Mouse (Mus musculus) neural tube, embryonic 11.5 days (tissue): ENCODE data around the gene Cipc. TPM values are rescaled to one million over a fixed set of nuclear protein-coding genes. Genes with fewer than 3 reads are reported as not detected.

Experiments
- ATAC-seq: fragments of 200-750 bp; cut with Nextera tagmentation; 2 replicates; pipeline ENCODE4 v1.8.0; 2017; ENCODE audit warnings: moderate number of reproducible peaks, mild to moderate bottlenecking, moderate TSS enrichment, moderate library complexity; ENCODE audit not compliant: insufficient read depth, low FRiP score, low TSS enrichment
- DNase-seq: peaks from one replicate; pipeline ENCODE4 v3.0.0-alpha.2; 2015; ENCODE audit warnings: low spot score
- H3K27ac ChIP-seq: fragments of 300-500 bp; sonication (generic); 2 replicates; pipeline ENCODE4 v1.5.1; 2014; ENCODE audit warnings: low read depth, mild to moderate bottlenecking, low read length
- H3K27me3 ChIP-seq: fragments of 300-500 bp; sonication (generic); 2 replicates; pipeline ENCODE4 v1.6.1; 2014; ENCODE audit warnings: mild to moderate bottlenecking, low read length, mixed read lengths; ENCODE audit not compliant: control insufficient read depth, insufficient read depth
- H3K36me3 ChIP-seq: fragments of 300-500 bp; sonication (generic); 2 replicates; pipeline ENCODE4 v1.6.1; 2014; ENCODE audit warnings: mild to moderate bottlenecking, low read length, moderate library complexity, mixed read lengths; ENCODE audit not compliant: control insufficient read depth, insufficient read depth
- H3K4me1 ChIP-seq: fragments of 300-500 bp; sonication (generic); 2 replicates; pipeline ENCODE4 v1.6.1; 2014; ENCODE audit warnings: low read length, mixed read lengths; ENCODE audit not compliant: control insufficient read depth, insufficient read depth
- H3K4me2 ChIP-seq: fragments of 300-500 bp; sonication (generic); 2 replicates; pipeline ENCODE4 v1.6.1; 2014; ENCODE audit warnings: low read depth, mild to moderate bottlenecking, moderate library complexity
- H3K4me3 ChIP-seq: fragments of 300-500 bp; sonication (generic); 2 replicates; pipeline ENCODE4 v1.5.1; 2014; ENCODE audit warnings: low read depth, low read length
- H3K9ac ChIP-seq: fragments of 300-500 bp; sonication (generic); 2 replicates; pipeline ENCODE4 v1.6.1; 2014; ENCODE audit warnings: mild to moderate bottlenecking, low read length
- H3K9me3 ChIP-seq: fragments of 300-500 bp; sonication (generic); 2 replicates; pipeline ENCODE4 v1.6.1; 2016; ENCODE audit warnings: low read length; ENCODE audit not compliant: control insufficient read depth
- WGBS: fragments of 180-500 bp; shearing (Covaris S2); extraction: QIAGEN DNeasy Blood & Tissue Kit; methylation state at CpG from one replicate; pipeline ENCODE4 v1.1.7; 2014; 5-methylcytosine and 5-hydroxymethylcytosine counted together
- polyA plus RNA-seq: library from polyadenylated mRNA; unstranded; fragments of >200 nt; fragmentation: Nextera tagmentation; extraction: Ambion mirVana; gene quantifications from 2 replicates; pipeline ENCODE4 v1.2.1, GENCODE M21; 2014

The Cipc gene
- polyA plus RNA-seq, 1 experiment from 2014 or later = 40.1 TPM

- Histone ChIP-seq H3K9me3 (no peaks in the 10 kb centered on the region), H3K4me1 (0 out of 2 replicates have a peak, but pooled peaks cover 4% of the 10 kb centered on the region), H3K4me2 (no peak overlapping the region), H3K27me3 (no peaks in the 10 kb centered on the region), H3K9ac (no peak overlapping the region), H3K36me3 (no peaks in the 10 kb centered on the region), H3K27ac (no peak overlapping the region), H3K4me3 (no peak overlapping the region)
- ATAC-seq (peak; percentile 60; the same call in 1 of the 2 replicates), DNase-seq (peak; percentile 77)
- 6% methylated on average over 5 of the region's 5 CpGs for WGBS
Observed at GRCm38 (mm10) chr12:86923837-86924236, 23.0 kb upstream of the Cipc start.

GRCm38 (mm10) chr12:86930934-86931729 is 15.7 kb upstream of the Cipc start:
- Histone ChIP-seq H3K4me1 (peaks cover 8% of the 10 kb centered on the region; the same call in 1 of the 2 replicates), H3K36me3 (no peaks in the 10 kb centered on the region), H3K4me2 (no peak overlapping the region), H3K27me3 (no peaks in the 10 kb centered on the region), H3K4me3 (no peak overlapping the region), H3K9me3 (no peaks in the 10 kb centered on the region), H3K27ac (no peak overlapping the region), H3K9ac (no peak overlapping the region)
- 73% methylated on average over 6 of the region's 6 CpGs for WGBS
- ATAC-seq (no peak), DNase-seq (no peak)

GRCm38 (mm10) chr12:86931919-86932574 is 14.8 kb upstream of the Cipc start:
- 18% methylated on average over 7 of the region's 7 CpGs for WGBS
- H3K9me3 ChIP-seq = no peaks in the 10 kb centered on the region
- H3K4me2 ChIP-seq = no peak overlapping the region
- H3K4me3 ChIP-seq = no peak overlapping the region
- H3K27me3 ChIP-seq = no peaks in the 10 kb centered on the region
- H3K4me1 ChIP-seq = peaks cover 8% of the 10 kb centered on the region; the same call in 1 of the 2 replicates
- no peak for ATAC-seq
- no peak for DNase-seq
- no peak overlapping the region for H3K27ac ChIP-seq
- no peak overlapping the region for H3K9ac ChIP-seq
- H3K36me3 ChIP-seq = no peaks in the 10 kb centered on the region

- Histone ChIP-seq H3K4me2 (no peak overlapping the region), H3K27me3 (no peaks in the 10 kb centered on the region), H3K4me3 (no peak overlapping the region), H3K36me3 (no peaks in the 10 kb centered on the region), H3K9me3 (no peaks in the 10 kb centered on the region), H3K9ac (no peak overlapping the region), H3K27ac (no peak overlapping the region), H3K4me1 (peaks cover 8% of the 10 kb centered on the region; the same call in 1 of the 2 replicates)
- ATAC-seq (no peak), DNase-seq (peak; percentile 35)
- WGBS = 12% methylated on average over 6 of the region's 6 CpGs
Observed at GRCm38 (mm10) chr12:86932575-86932952, 14.3 kb upstream of the Cipc start.

- no peak overlapping the region for H3K27ac ChIP-seq
- ATAC-seq (no peak), DNase-seq (no peak)
- H3K36me3 ChIP-seq = no peaks in the 10 kb centered on the region
- no peaks in the 10 kb centered on the region for H3K27me3 ChIP-seq
- no peaks in the 10 kb centered on the region for H3K9me3 ChIP-seq
- H3K9ac ChIP-seq = no peak overlapping the region
- H3K4me3 ChIP-seq = no peak overlapping the region
- 70% methylated on average over 1 of the region's 1 CpGs for WGBS
- peaks cover 8% of the 10 kb centered on the region; the same call in 1 of the 2 replicates for H3K4me1 ChIP-seq
- no peak overlapping the region for H3K4me2 ChIP-seq
Observed at GRCm38 (mm10) chr12:86934748-86935147, 12.1 kb upstream of the Cipc start.

- ATAC-seq (no peak), DNase-seq (no peak)
- H3K9ac ChIP-seq = no peak overlapping the region
- no peak overlapping the region for H3K27ac ChIP-seq
- peaks cover 8% of the 10 kb centered on the region; the same call in 1 of the 2 replicates for H3K4me1 ChIP-seq
- H3K9me3 ChIP-seq = no peaks in the 10 kb centered on the region
- H3K4me3 ChIP-seq = no peak overlapping the region
- H3K36me3 ChIP-seq = no peaks in the 10 kb centered on the region
- no peak overlapping the region for H3K4me2 ChIP-seq
- WGBS = 91% methylated on average over 8 of the region's 8 CpGs
- no peaks in the 10 kb centered on the region for H3K27me3 ChIP-seq
Observed at GRCm38 (mm10) chr12:86935692-86936282, 11.1 kb upstream of the Cipc start.

GRCm38 (mm10) chr12:86936587-86937343 is 10.1 kb upstream of the Cipc start:
- H3K4me1 ChIP-seq = peaks cover 16% of the 10 kb centered on the region
- no peak overlapping the region for H3K27ac ChIP-seq
- no peak overlapping the region for H3K4me2 ChIP-seq
- no peak for ATAC-seq
- no peak overlapping the region for H3K9ac ChIP-seq
- no peaks in the 10 kb centered on the region for H3K36me3 ChIP-seq
- H3K4me3 ChIP-seq = no peak overlapping the region
- H3K9me3 ChIP-seq = no peaks in the 10 kb centered on the region
- no peak for DNase-seq
- H3K27me3 ChIP-seq = no peaks in the 10 kb centered on the region
- 86% methylated on average over 11 of the region's 11 CpGs for WGBS

- no peak overlapping the region for H3K4me2 ChIP-seq
- no peak for DNase-seq
- WGBS = 84% methylated on average over 9 of the region's 9 CpGs
- H3K27ac ChIP-seq = no peak overlapping the region
- H3K36me3 ChIP-seq = no peaks in the 10 kb centered on the region
- H3K9me3 ChIP-seq = no peaks in the 10 kb centered on the region
- no peak overlapping the region for H3K9ac ChIP-seq
- H3K4me3 ChIP-seq = no peak overlapping the region
- no peaks in the 10 kb centered on the region for H3K27me3 ChIP-seq
- no peak for ATAC-seq
- H3K4me1 ChIP-seq = peaks cover 14% of the 10 kb centered on the region
Observed at GRCm38 (mm10) chr12:86938571-86938970, 8.3 kb upstream of the Cipc start.
